Mouse (Mus musculus) embryo, embryonic 10.5 days (tissue): Measurements from ENCODE around the gene Klhl20.

Experiments used
- DNase-seq: peaks from one replicate; pipeline ENCODE4 v3.0.0-alpha.2; 2015; ENCODE audit warnings: low spot score

Gene Klhl20

DNA sequence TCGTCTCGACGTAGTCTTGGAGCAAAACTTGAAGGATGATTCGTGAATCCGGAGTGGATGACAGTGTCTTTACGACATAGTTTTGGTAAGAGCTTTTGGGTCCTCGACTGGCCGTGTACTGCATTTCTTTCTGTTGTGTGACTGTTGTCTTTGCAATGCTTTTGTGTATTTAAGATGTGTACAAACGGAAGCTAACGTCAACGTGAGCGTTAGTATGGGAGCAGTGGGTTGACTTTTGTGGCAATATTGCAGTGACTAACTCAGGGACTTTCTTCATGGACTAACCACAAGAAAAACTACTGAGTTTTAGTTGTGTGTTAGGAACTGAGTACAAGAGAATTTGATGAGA is 60.1 kb downstream of the Klhl20 start:
- DNase-seq = no peak

DNA sequence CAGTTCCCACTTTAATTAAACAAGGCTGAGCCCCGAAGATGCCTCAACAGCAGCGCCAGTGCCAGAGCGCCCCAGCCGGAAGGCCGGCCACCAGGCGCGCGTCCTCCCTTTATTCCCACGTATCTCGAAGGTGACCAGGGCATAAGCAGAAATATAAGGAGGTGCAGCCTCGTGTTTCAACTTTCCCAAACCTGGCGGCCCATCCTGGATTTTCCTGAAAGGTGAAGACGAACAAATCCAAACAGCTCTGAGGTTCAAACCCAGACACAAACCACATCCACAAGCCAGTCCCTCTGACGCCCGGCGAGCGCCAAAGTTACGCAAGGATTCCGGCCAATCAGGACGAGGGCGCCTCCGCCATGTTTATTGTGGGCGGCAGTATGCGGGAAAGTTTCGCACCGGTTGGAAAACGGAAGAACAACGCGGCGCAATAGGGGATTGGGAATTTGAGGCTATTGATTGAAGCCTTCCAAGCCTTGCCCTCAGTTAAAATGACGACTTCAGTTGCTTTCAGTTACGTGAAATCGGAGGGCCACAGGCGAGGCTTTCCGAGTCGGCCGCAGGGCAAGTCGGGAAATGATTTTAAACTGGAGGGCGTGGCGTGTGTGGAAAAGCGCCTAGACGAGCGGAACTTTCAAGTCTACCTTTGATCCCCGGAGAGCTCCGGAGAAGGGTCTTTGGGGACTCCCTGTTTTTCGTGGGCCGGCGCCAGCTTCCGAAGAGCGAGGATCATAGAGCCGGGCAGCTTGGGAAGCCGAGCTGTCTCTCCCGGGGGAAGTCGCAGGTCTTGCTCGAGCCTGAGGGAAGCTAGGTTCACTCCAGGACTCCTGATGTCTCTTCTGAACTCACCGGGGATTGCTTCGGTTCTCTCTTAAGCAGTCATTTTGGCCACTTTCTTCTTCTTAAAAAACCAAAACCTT is 60.7 kb downstream of the Klhl20 start, which contains the start of the genes Dars2 and Cenpl:
Gene Dars2, minus strand, starts transcription at position 307 of the 920 bp plus-strand sequence.
Gene Cenpl, plus strand, starts transcription at position 362 of the 920 bp plus-strand sequence.
- DNase-seq = peak; percentile 99

DNA sequence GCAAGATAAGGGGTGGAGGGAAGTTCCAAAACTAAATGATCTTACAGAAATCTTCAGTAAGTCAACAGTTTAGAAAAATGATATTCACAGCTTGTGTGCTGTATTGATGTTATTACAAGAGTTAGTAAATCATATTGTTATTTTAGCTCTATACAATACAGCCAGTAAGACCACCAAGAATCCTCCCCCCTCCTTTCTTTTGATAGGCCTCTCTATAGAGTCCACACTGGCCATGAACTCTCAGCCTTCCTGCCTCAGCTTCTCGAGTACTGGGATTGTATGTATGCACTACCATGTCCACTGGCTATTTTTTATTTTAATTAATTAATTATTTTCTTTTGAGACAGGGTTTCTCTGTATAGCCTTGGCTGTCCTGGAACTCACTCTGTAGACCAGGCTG is 68.0 kb downstream of the Klhl20 start:
- DNase-seq = no peak

DNA sequence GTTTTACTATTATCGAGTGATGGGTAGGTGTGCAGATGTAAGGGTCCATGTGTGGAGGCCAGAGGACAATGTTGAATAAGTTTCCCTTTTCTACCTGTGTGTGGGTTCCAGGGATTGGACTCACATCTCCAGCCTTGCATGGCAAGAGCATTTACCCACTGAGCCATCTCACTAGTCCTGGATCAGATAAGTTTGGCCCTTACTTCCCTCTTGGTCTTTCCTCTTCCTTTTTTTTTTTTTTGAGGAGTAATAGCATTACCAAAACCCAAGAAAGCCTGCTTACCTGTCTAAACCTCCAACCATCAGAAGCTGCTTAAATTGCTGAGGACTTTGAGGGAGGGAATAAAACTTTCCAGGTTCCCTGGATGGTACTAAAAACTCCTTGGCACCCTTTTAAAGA is 74.1 kb downstream of the Klhl20 start:
- DNase-seq = no peak

DNA sequence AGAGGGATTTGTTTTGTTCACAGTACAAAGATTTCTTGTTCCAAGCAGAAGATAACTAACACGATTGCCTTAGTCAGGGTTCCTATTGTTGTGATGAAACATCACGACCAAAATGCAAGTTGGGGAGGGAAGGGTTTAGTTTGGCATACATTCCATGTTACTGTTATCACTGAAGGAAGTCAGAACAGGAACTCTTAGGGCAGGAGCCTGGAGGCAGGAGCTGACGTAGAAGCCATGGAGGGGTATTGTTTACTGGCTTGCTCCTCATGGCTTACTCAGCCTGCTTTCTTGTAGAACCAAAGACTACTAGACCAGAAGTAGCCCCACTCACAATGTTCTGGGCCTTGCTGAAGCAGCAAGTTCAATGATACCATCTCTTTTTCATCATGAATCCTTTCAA is 84.3 kb downstream of the Klhl20 start:
- DNase-seq = no peak

DNA sequence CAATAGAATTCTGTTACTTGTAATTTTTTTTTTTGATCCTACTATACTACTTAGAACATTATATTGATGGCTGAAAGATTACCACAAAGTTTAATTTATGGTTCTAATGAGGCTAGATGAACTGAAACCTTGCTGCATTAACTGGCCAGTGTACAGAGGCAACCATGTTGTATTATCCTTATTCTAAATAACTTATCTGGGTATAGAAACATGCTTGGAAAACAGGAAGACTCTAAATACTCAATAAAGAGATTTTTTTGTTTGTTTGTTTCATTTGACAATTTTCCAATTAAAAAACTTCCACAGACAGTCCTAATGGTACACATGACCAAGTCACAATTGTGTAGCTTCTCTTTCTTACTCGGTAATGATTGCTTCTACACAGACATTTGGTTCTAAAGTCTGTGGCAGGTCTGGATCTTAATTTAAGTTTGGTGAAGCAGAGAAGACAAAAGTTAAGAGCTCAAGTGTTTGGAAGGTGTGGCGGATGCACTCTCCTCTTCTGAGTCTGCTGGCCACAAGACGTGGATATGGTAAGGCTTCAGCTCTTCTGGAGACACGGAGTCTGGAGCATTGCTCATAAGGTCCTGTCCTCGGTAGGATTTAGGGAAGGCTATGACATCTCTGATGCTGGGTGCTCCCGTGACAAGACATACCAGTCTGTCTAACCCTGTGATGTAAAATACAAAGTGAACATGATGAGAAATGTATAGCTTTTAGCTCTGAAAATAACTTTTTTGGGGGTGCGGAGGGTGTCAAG is 89.9 kb downstream of the Klhl20 start:
- DNase-seq = no peak

DNA sequence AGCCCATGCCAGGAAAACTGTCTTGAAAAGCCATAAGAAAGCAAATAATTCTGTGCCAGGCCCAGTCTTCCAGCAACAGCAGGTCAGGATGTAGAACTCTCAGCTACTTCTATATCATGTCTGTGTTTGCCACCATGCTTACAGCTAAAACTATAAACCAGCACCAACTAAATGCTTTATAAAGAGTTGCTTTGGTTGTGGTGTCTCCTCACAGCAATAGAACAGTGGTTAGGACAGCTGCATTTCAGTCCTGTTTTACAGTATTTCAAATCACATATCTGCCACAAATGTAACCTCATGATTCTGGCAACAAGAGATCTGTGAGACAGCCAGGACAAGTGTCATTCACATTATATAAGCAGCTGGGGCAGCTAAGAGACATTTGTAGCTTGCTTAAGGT is 90.5 kb downstream of the Klhl20 start:
- no peak for DNase-seq

DNA sequence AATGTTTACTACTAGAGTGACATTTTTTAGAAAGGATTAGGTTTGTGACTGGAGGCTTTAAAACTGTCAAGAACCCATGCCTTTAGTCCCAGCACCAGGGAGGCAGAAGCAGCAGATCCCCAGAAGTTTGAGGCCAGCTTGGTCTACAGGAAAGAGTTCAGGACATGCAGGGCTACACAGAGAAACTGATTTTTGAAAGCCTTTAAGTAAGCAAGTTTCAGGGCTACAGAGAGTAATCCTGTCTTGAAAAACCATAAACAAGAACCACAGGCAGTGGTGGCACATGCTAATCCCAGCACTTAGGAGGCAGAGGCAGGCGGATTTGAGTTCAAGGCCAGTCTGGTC is 90.9 kb downstream of the Klhl20 start:
- no peak for DNase-seq

DNA sequence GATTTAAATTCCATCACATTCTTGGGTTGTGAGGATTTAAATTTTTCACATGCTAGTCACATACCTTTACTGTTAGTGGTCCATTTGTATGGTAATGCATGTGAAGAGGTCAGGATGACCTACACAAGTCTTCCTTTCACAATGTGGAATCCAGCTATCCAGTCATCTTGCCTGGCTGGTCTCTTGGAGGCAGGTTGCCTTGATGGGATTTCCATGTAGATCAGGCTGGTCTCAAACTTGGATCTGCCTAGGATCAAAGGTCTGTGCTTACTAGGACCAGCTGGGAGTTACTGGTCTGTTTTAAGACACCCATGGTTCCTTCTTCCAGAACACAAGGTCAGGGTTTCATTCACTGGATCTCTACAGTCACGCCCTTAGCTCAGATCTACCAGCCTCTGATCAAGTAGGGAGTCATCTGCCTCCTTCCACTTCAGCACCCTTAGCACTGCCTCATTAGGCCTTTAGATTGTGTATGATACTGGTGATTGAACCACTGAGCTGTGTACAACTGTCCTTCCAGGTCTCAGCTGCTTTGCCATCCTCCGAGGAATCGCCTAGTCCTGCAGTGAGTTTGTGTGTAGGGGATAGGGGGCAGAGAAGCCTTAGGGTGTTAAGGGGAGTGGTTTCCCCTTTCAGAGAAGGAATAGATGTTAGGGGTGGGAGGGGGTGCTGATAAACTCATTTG is 91.4 kb downstream of the Klhl20 start:
- DNase-seq = peak; percentile 77

DNA sequence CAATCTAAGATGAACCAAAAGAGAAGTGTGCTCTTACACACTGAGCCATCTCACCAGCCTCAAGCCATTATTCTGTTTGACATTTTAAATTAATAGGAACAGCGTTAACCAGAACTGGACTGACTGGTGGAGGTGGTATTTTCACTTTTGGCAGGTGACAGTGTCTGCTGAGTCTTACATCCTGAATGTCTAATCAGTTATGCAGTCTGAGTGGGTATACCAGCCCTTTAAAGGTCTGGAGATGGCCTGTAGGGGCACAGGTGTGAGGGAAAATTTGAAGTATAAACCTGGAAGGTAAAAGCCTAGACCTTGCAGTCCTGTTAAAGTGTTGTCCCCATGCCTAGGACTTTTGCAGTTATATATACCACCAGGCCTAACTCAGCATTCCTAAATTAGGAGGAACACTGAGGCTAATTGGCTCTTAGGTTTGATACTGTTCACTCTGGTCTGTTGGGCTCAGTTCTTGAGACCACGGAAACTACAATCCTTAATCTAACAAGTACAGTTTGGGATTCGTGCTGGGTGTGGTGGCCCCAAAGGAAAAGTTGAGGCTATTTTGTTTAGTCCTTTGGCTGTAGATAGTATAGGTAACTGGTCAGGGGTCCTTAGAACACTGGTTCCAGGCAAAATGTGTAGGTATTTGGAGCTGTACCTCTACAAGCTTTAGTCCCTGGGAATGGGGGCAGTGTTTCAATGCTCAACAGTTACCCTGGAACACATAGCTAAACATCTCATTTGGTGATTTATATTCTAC is 92.2 kb downstream of the Klhl20 start:
- DNase-seq = peak; percentile 70
